Mouse (Mus musculus) midbrain, embryonic 16.5 days (tissue): ENCODE measurements around the gene Rex1bd. TPM values are rescaled to one million over a fixed set of nuclear protein-coding genes. Genes with fewer than 3 reads are reported as not detected.

ENCODE experiments used
- ATAC-seq: fragments of 200-750 bp; cut with Nextera tagmentation; 2 replicates; pipeline ENCODE4 v1.8.0; 2017; ENCODE audit warnings: moderate TSS enrichment
- H3K27ac ChIP-seq: fragments of 300-500 bp; sonication (generic); 2 replicates; pipeline ENCODE4 v1.5.1; 2014; ENCODE audit warnings: mild to moderate bottlenecking, low read length, mixed read lengths
- H3K27me3 ChIP-seq: fragments of 300-500 bp; sonication (generic); 2 replicates; pipeline ENCODE4 v1.6.1; 2014; ENCODE audit warnings: low read depth, low read length, mixed read lengths; ENCODE audit not compliant: control insufficient read depth, insufficient read depth
- H3K36me3 ChIP-seq: fragments of 300-500 bp; sonication (generic); 2 replicates; pipeline ENCODE4 v1.6.1; 2014; ENCODE audit warnings: mild to moderate bottlenecking, low read length, moderate library complexity, mixed read lengths; ENCODE audit not compliant: control insufficient read depth, insufficient read depth
- H3K4me1 ChIP-seq: fragments of 300-500 bp; sonication (generic); 2 replicates; pipeline ENCODE4 v1.6.1; 2014; ENCODE audit warnings: mild to moderate bottlenecking, low read length, mixed read lengths; ENCODE audit not compliant: control insufficient read depth, insufficient read depth
- H3K4me2 ChIP-seq: fragments of 300-500 bp; sonication (generic); 2 replicates; pipeline ENCODE4 v1.6.1; 2014; ENCODE audit warnings: mild to moderate bottlenecking, low read length, mixed read lengths
- H3K4me3 ChIP-seq: fragments of 300-500 bp; sonication (generic); 2 replicates; pipeline ENCODE4 v1.5.1; 2014; ENCODE audit warnings: low read depth, mild to moderate bottlenecking, low read length, moderate library complexity, mixed read lengths
- H3K9ac ChIP-seq: fragments of 300-500 bp; sonication (generic); 2 replicates; pipeline ENCODE4 v1.6.1; 2014; ENCODE audit warnings: low read depth, low read length, mixed read lengths
- H3K9me3 ChIP-seq: fragments of 300-500 bp; sonication (generic); replicated peaks from 2 replicates; pipeline ENCODE4 v1.6.1; 2014; ENCODE audit warnings: mild to moderate bottlenecking, low read length, mixed read lengths; ENCODE audit not compliant: control insufficient read depth, poor library complexity, severe bottlenecking
- WGBS: fragments of 180-500 bp; shearing (Covaris S2); extraction: QIAGEN DNeasy Blood & Tissue Kit; methylation state at CpG from one replicate; pipeline ENCODE4 v1.1.7; 2014; 5-methylcytosine and 5-hydroxymethylcytosine counted together
- polyA plus RNA-seq: library from polyadenylated mRNA; unstranded; fragments of >200 nt; fragmentation: Nextera tagmentation; extraction: Ambion mirVana; gene quantifications from 2 replicates; pipeline ENCODE4 v1.2.1, GENCODE M21; 2015

The Rex1bd gene
- polyA plus RNA-seq, 1 experiment from 2014 or later: 185 TPM

DNA sequence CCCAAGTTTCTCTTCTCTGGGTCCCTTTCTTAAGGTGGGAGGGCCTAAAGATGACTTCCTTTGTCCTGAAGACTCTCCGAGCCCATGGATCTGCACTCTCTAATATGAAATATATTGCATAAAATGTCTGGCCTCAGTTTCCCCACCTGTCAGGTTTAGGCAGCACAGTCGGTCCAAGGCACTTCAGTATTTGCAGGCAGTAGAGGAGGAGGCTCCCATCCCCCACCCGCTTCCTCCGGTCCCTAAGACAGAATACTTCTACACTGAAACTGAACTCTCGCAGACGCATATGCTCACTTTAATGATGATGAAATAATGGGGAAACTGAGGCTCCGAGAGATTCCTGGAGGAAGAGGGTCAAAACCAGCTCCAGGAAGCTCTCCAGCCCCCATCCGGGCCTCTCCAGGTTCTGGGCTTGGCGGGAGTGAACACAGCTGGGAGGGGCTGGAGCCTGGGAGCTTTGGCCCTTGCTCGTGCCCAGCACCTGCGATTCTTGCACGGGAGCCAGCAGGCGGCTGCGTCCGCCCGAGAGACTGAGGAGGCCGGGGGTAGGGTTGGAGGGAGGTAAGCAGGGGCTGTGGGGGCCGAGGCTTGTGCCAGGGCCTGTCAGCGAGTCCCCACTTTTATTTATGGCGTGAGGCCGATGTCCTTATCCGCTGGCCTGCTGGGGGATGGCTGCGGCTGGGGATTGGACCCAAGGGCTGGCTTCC lies 4.6 kb downstream of the Rex1bd start:
- Histone ChIP-seq H3K27me3 (peaks cover 68% of the 10 kb centered on the region), H3K4me3 (no peak overlapping the region), H3K4me2 (no peak overlapping the region), H3K36me3 (peaks cover 7% of the 10 kb centered on the region; the same call in 1 of the 2 replicates), H3K9me3 (no peaks in the 10 kb centered on the region), H3K4me1 (peaks cover 23% of the 10 kb centered on the region), H3K9ac (no peak overlapping the region), H3K27ac (no peak overlapping the region)
- ATAC-seq: no peak
- 9% methylated on average over 23 of the region's 23 CpGs for WGBS

DNA sequence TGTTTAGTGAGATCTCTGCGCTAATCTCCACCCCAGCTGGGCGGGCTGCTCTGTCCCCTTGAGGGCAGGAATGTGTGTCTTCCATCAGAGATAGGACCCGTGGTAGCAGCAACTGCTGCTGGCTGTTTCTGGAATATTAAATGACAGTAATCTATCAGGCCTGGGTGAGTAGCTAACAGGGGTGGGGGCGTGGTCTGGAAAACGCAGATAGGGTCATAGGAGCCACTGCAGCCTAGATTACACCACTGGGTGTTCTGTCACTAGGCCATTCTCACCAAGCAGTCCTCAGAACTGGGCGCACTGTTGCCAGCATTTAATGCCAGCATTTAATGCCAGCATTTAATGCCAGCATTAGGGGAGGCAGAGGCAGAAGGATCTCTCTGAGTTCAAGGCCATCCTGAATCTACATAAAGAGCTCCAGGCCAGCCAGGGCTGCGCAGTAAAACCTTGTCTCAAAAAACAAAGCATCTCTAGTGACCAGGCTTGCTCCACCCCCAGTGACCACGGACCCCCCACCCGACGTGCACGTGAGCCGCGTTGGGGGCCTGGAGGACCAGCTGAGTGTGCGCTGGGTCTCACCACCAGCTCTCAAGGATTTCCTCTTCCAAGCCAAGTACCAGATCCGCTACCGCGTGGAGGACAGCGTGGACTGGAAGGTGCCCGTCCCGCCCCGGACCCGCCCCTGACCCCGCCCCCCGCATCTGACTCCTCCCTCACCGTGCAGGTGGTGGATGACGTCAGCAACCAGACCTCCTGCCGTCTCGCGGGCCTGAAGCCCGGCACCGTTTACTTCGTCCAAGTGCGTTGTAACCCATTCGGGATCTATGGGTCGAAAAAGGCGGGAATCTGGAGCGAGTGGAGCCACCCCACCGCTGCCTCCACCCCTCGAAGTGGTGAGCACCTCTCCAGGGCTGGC lies 5.9 kb downstream of the Rex1bd start:
- H3K27me3 ChIP-seq: peaks cover 81% of the 10 kb centered on the region
- H3K4me3 ChIP-seq: peak overlapping the region; percentile 12; the same call in 1 of the 2 replicates
- H3K4me2 ChIP-seq: peak overlapping the region; percentile 30
- no peaks in the 10 kb centered on the region for H3K9me3 ChIP-seq
- WGBS: 7% methylated on average over 36 of the region's 39 CpGs
- peaks cover 20% of the 10 kb centered on the region for H3K4me1 ChIP-seq
- 0 out of 2 replicates have a peak overlapping the region, but pooled peaks have one; percentile 5 for H3K9ac ChIP-seq
- no peak for ATAC-seq
- peaks cover 7% of the 10 kb centered on the region; the same call in 1 of the 2 replicates for H3K36me3 ChIP-seq
- H3K27ac ChIP-seq: no peak overlapping the region

DNA sequence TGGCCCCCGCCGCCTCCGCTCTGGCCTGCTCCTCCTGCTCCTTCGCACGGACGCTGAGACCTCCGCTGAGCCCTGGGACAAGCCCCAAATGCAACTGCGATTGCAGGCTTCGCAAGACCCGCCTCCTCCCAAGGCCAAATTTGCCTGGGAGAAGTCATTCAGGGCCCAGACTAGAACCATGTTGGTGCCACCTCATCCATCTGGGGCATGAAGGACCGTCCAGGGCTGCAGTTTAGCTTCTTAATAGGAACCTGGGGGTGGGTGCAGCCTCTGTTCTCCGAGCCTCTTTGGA lies 10.8 kb downstream of the Rex1bd start:
- Histone ChIP-seq H3K4me3 (no peak overlapping the region), H3K4me2 (no peak overlapping the region), H3K36me3 (no peaks in the 10 kb centered on the region), H3K4me1 (peaks cover 20% of the 10 kb centered on the region), H3K9me3 (no peaks in the 10 kb centered on the region), H3K27ac (no peak overlapping the region), H3K27me3 (peaks cover 87% of the 10 kb centered on the region), H3K9ac (no peak overlapping the region; the same call in 1 of the 2 replicates)
- ATAC-seq: no peak
- 4% methylated on average over 12 of the region's 12 CpGs for WGBS

DNA sequence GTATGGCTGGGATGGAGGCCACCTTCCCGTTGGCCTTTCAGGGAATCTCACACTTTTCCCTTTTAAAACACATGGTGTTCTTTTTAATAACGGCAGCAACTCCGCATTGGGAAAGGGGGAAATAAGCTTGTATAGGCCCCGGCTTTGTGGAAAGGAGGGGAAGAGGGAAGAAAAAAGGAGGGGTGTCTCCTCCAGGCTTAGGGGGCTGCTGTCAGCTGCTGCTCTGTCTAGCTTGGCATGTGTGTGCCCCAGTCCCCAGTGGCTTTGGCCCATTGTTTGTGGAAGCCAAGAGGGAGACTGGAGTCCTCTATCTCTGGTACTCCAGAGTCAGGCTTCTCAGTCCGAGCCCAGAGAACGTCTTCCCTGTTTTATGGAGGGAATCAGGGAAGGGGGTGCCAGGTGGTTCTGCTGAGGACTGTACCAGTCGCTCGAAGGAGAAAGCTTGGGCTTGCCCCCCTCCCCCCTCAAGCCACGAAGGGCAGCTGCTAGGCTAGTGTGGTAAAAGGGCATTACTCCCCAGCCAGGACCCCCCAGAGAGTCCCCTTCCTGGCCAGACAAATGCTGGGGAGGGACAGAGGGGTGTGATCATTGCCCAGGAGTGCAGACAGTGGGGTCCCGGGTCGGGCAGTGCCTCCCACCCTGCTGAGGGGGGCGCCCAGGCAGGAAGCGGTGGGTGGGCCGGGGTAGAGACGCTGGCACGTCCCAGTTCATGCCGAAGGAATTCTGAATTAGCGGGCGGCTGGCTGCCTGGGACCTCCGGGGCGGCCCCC lies 11.4 kb downstream of the Rex1bd start:
- Histone ChIP-seq H3K4me2 (no peak overlapping the region), H3K4me3 (no peak overlapping the region)

DNA sequence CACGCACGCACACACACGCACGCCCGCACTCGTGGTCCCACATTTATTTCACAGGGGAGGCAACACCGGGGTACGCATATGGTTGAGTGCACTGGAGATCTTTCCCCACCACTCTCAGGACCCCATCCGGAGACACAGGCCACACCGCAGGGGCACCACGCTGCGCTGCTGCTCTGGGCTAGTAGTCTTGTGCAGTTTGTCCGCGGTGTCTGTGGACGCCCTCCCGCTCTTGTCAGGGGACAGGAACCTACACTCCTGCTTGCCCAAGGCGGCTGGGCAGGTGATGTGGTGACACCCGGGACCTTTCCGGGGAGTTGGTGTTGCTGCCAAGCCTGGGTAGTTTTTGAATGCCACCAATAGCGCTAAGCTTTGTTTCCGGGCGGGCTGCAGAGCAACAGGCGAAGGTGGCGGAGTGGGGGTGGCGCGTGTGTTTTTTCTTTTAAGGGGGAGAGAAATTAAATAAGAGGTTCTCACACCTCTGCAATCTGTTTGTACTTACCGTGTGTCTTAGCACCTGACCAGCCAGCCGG lies 12.1 kb downstream of the Rex1bd start:
- H3K4me3 ChIP-seq: no peak overlapping the region; the same call in 1 of the 2 replicates
- peaks cover 22% of the 10 kb centered on the region for H3K4me1 ChIP-seq
- no peak overlapping the region for H3K9ac ChIP-seq
- 4% methylated on average over 28 of the region's 28 CpGs for WGBS
- peak overlapping the region; percentile 62; the same call in 1 of the 2 replicates for H3K4me2 ChIP-seq
- H3K9me3 ChIP-seq: no peaks in the 10 kb centered on the region
- H3K27me3 ChIP-seq: peaks cover 86% of the 10 kb centered on the region
- H3K36me3 ChIP-seq: no peaks in the 10 kb centered on the region
- no peak for ATAC-seq
- H3K27ac ChIP-seq: no peak overlapping the region

More for the DNA sequence above, 11.4 kb downstream of the Rex1bd start:
- ATAC-seq: 0 out of 2 replicates have a peak, but pooled peaks have one; percentile 12
- H3K27ac ChIP-seq: no peak overlapping the region
- H3K4me1 ChIP-seq: peaks cover 20% of the 10 kb centered on the region
- 0% methylated on average over 21 of the region's 21 CpGs for WGBS
- H3K9ac ChIP-seq: no peak overlapping the region; the same call in 1 of the 2 replicates
- no peaks in the 10 kb centered on the region for H3K9me3 ChIP-seq
- H3K36me3 ChIP-seq: no peaks in the 10 kb centered on the region
- peaks cover 87% of the 10 kb centered on the region for H3K27me3 ChIP-seq

DNA sequence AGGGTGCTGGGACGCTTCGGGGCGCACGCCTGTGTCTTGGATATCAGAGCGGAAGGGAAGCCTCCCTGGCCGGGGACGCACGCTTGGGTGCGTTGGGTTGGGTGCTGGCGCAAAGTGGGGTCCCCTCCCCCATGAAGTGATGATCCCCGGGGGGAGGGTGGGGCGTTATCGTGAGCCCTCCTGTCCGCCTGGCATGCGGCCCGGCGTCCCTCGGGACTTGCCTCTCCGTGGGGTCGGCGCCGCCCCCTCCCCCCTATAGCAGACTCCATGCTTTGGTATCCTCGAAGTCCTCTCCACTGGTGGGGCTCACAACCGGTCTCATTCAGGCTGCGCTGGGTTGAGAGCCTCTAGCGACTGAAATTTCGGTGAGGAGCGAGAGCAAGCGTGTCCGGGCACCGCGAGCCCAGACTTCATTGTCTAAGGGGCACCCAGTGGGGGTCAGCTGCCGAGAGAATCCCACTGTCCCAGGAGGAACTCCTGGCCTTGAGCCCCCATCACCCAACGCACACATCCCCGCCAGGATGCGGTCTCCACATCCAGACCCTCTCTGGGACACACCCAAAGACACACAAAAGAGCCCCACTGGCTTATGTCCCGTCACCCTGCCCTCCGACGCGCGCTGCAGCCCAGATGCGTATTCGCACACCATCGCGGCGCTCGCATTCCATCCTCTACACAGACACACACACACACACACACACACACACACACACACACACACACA lies 12.7 kb downstream of the Rex1bd start:
- ATAC-seq: no peak
- no peaks in the 10 kb centered on the region for H3K36me3 ChIP-seq
- H3K27ac ChIP-seq: no peak overlapping the region
- H3K4me1 ChIP-seq: peaks cover 26% of the 10 kb centered on the region
- H3K4me3 ChIP-seq: peak overlapping the region; percentile 38
- WGBS: 2% methylated on average over 45 of the region's 47 CpGs
- H3K9ac ChIP-seq: no peak overlapping the region; the same call in 1 of the 2 replicates
- H3K4me2 ChIP-seq: peak overlapping the region; percentile 62
- no peaks in the 10 kb centered on the region for H3K9me3 ChIP-seq
- H3K27me3 ChIP-seq: peaks cover 87% of the 10 kb centered on the region

DNA sequence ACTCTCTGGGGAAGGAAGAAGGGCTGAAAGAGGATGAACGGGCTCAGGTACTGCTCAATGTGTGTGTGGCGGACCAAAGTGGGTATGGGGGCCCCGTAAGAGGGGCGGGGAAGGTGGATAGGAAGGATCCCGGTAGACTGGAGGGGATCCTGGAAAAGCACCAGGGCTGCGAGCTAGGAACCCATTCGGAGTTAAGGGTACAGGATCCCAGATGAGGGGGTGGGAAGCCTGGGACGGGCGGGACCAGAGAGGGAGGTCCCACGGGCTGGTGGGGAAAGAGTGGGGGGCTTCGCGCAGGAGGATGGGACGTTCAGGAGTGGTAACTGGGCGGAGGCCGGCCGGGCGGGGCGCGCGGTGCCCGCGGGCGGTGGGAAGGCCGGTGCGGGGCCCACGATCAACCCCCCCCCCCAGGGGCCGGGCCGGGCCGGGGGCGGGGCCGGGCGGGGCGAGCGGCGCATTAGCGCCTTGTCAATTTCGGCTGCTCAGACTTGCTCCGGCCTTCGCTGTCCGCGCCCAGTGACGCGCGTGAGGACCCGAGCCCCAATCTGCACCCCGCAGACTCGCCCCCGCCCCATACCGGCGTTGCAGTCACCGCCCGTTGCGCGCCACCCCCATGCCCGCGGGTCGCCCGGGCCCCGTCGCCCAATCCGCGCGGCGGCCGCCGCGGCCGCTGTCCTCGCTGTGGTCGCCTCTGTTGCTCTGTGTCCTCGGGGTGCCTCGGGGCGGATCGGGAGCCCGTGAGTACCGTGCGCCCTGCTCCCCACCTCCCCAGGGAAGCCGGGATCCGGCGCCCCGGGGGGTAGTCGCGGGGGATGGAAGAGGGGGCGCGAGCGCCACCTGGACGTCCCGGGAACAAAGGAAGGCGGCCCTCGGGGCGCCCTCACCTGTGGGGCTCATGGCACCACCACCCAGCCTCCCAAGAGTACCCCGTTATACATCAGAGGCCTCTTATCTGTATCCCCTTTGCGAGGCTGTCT lies 13.6 kb downstream of the Rex1bd start, which contains the start of gene Crlf1:
Crlf1 (plus strand) TSS at position 495 of the 977 bp plus-strand sequence.
- ATAC-seq: peak; percentile 46; the same call in 1 of the 2 replicates
- H3K4me2 ChIP-seq: peak within 1 kb of the TSS; percentile 62
- H3K9me3 ChIP-seq: no peaks in the 10 kb centered on the region
- H3K27me3 ChIP-seq: peaks cover 79% of the 10 kb centered on the region
- no peaks in the 10 kb centered on the region for H3K36me3 ChIP-seq
- H3K27ac ChIP-seq: no peak within 1 kb of the TSS
- peak within 1 kb of the TSS; percentile 38 for H3K4me3 ChIP-seq
- H3K4me1 ChIP-seq: peaks cover 35% of the 10 kb centered on the region
- peak within 1 kb of the TSS; percentile 58 for H3K9ac ChIP-seq
- WGBS: under 1% methylated on average over 71 of the region's 93 CpGs
